Mouse (Mus musculus) heart, adult 11 months (tissue): ENCODE results near the gene Dnaaf1.

Experiments
- DNase-seq: peaks from one replicate; pipeline ENCODE4 v3.0.0; 2022

Gene Dnaaf1

DNA sequence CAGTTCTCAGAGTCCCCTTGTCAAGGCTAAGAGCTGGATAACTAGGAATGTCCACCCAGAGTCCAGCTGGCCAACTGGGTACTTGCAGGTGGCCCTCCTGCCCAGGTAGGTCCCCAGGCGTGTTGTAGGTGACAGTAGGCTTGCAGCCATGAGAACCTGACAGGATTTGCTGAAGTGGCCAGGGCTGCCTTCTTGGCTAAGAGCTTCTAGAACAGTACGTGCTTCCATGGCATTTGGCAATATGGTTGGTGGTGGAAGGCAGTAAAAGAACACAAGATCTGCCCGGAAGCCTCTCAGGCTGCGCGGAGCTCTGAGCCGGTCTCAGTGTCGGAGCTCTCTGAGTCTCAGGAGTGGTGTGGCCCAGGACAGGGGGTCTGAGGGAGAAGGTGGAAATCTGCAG, 49.9 kb downstream of the Dnaaf1 start:
- peak; percentile 85 for DNase-seq

- peak; percentile 77 for DNase-seq
These were observed 50.8 kb downstream of the Dnaaf1 start for GRCm38 (mm10) chr8:119625788-119626187.

- peak; percentile 87 for DNase-seq
These were observed 52.2 kb downstream of the Dnaaf1 start for GRCm38 (mm10) chr8:119627199-119627598.

DNA sequence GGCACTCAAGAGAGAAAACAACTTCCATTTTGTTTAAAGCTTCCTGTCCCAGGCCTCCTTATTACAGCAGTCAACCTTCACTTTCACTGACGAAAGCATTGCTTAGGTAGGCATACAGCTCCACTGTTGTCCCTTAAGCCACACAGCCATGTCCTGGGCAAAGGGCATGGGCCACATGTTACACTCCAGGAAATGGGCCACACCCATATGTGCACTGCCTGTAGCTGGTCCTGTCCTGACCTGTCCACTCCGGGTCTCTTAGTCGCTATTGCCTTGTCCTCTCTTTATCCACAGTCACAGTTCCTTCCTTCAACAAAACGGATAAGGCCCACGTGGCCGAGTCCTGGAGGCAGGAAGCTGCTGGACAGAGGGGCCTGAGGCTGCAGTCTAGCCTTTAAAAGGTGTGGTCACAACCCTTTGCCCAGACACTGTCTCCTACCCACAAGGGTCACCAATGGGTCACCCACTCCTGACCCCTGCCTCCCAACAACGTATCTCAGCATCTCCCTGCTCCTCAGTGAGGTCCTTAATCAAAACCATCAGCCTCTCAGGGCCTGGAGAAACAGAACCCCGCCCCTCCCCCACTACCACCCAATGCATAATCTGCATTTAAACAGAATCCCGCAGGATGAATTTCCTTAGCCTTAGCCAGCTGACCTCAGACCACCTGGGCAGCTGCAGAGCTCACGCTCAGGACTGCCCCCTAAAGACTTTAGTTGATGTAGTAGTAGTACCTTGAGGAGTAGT, 52.8 kb downstream of the Dnaaf1 start:
- DNase-seq = peak; percentile 90

DNA sequence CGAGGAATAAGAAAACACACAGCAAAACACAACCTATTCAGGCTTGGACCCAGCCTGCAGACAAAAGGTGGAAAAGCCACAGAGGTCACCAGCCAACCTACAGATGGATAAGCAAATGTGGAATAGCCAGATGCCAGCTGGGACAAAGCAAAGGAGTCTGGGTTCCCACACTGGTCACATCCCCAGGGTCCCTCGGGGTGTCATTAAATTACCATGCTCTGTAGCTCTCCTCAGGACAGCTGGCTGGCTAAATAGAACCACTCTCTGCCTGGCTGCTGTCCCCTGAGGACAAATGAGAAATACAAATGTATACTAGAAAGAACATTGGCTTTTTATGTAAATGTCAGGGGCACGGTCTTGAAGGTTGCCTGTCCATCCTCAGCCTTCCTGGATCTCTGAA, 55.8 kb downstream of the Dnaaf1 start:
- no peak for DNase-seq

GRCm38 (mm10) chr8:119632246-119632645, 57.2 kb downstream of the Dnaaf1 start:
- no peak for DNase-seq

DNA sequence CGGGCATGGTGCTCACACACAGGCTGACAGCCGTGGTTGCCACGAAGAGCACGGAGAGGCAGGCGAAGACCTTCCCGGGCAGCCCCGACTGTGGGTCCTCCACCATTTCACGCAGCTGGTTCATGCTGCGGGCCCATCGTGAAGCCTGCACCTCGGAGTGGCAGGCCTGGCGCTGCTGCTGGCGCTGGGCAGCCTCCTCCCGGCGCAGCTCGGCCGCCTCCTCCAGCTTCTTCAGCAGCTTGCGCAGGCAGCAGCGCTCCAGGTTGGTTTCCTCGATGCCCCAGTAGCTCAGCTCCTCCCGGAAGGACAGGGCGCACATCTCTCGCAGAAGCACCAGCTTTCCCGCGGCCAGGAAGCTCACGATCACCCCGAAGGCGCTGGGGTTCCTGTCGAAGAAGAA, 57.9 kb downstream of the Dnaaf1 start:
- DNase-seq = peak; percentile 84

DNA sequence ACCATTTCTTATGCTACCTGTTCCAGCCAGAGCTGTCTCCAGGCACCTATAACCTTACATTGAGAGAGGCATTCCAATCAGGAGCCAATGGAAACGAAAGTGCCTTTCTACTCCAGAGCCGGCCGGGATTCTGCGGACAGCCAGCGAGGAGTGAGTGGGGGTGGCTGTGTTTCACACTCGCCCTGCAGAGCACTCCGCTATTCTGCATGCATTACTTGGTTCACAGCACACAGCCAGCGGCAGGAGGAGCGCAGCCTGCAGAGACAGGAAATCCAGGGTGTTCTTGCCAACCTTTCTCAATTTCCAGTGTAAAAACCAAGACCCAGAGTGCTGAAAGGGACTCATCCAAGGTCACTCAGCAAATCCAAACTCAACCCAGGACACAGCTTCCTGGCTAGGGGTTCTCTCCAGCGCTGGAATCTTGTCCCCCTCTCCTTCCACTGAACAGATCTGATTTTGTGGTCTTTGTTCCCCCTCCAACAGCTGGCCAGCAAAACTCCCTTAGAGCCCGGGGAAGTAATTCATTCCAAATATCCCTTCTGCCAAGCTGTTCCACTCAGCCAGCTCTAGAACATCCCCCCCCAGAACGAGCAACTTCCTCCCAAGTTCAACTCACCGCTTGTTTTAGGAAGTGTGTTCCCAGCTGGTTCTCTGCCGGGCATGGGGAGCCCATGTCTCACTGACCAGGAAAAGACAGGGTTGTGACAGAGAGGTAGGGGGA, 59.7 kb downstream of the Dnaaf1 start:
- DNase-seq = peak; percentile 93

GRCm38 (mm10) chr8:119635378-119635777, 60.3 kb downstream of the Dnaaf1 start, which contains the start of gene Kcng4:
TSS of gene Kcng4 (minus strand) at chr8:119635680.
- DNase-seq = no peak

GRCm38 (mm10) chr8:119635958-119636357, 60.9 kb downstream of the Dnaaf1 start:
- no peak for DNase-seq

GRCm38 (mm10) chr8:119636766-119637165, 61.7 kb downstream of the Dnaaf1 start:
- DNase-seq = no peak

- DNase-seq = no peak
These were observed 62.3 kb downstream of the Dnaaf1 start for GRCm38 (mm10) chr8:119637381-119637780.

- DNase-seq = no peak
These were observed 63.2 kb downstream of the Dnaaf1 start for GRCm38 (mm10) chr8:119638261-119638660.

DNA sequence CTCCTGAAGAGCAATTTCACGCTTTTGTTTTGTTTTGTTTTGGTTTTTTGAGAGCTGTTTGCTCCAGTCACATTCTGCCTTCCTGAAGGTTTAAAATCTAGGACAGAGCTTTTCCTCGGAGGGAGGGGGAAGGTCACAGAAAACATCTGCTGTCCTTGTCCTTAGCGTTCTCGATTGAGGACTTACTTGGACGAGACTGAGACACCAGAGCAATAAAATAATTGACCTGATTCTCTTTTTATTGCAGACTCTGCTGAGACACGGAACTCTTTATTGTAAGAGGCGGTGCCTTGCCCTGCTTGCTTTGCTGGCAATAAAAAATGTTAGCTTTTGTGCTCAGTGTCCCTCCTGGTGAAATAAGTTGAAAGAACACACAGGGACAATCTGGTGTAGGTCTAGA, 64.8 kb downstream of the Dnaaf1 start:
- DNase-seq = no peak

DNA sequence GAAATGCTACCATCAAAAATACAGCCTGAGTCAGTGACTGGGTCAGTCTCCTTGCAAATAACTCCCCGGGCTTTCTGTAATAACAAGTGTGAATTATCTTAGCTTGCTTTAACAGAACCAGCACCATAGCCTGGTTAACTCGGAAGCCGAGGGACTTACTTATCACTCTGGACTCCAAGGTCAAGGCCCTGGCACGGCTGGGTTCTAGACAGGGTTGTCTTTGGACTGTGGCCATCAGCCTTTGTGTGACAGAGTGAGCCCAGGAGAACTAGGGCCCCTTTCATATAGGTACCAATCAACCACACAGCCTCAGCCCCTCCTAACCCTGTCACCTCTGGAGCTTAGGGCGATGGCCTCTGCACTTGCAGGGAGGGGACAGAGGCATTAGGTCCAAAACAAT, 66.0 kb downstream of the Dnaaf1 start:
- no peak for DNase-seq

DNA sequence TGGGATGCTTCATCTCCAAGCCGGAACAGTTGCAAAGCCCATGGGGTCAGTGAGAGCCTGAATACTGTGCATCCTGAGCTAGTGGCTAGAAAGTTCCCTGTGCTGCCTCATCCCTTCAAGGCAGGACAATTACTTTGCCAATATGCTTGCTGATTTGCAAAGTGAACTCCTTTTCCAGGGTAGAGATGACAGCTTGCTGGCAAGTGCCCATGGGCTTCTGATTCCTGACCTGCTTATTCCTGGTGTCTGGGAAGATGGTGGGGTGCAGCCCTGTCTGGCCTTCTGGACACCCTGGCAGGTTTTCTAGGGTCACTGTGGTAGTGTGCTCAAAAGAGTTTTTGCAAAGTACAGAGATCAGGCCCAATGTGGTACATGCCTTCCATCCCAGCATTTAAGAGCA, 67.9 kb downstream of the Dnaaf1 start:
- DNase-seq = no peak

DNA sequence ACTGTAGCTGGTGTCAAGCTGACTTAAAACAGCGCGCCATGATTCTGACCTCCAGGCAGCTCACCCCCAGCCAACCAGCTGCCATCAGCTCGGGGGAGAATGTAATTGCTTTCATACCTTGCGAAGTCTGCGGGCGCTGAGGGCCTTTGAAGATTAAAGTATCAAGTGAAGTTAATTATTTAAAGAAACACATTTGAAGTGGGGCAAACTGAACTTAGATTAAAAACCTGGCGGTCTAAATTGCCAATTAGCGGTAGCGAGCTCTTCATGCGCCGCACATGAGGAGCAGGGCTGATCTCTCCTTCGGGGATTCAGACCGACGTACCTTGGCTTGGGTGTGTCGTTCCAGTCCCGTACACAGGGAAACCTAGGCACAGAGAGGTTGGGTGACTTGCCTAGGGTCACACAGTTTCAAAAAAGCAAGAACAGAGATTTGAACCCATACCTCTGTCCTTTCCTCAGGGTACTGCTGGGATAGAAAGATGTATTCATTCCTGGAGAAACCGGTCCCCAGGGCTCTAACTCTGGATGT, 69.5 kb downstream of the Dnaaf1 start:
- no peak for DNase-seq

DNA sequence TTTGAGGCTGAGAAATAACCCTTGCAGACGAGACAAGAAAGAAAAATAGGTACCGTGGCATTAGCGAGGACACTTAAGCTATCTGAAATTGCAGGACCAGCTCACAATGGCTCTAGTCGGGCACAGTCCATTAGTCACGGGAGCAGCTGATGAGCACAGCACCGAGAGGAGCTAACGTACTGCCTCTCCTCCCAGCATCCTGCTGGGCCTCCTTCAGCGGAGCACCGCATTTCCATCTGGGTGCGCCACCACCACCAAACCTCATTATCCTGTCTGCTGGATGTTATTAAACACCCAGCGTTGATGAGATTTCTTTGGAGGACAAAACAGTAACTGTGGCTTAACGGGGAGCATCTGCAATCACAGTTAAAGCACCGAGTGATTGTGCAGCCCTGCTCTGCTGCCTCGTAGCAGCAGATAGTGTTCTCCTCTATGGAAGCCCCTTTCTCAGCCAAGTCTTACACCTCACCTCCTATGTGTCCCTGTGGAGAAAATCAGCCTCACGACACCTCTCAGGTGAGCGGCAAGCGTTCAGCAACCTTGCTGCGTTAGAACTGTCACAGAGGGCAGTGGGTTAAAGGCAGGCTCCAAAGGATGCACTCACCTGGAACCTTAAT, 70.1 kb downstream of the Dnaaf1 start:
- no peak for DNase-seq

GRCm38 (mm10) chr8:119646197-119646596, 71.2 kb downstream of the Dnaaf1 start:
- DNase-seq = no peak

DNA sequence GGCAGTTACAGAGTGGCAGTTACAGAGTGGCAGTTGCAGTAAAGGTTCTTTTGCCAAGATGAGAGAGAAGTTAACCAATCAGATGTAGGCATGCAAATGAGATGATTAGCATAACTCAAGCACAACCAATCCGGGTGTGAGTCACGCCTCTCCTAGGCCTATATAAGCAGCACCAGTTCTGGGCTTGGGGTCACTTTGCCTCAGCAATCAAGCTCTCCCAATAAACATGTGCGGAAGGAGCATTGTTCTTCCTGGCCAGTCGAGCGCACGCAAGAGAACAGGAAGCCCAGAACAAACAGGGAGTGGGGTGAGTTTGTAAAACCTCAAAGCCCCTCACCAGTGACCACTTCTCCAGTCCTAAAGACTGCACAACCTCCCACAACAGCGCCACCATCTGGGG, 71.8 kb downstream of the Dnaaf1 start:
- no peak for DNase-seq
